ENCODE assay signal across 20 mouse cellular contexts in genomic region chr2:78530535-78530934, GRCm38 (mm10).
"Had no signal": no experiment of that assay in that cellular context is flagged by ENCODE, and none has a peak within 500 bp of the region (broad histone marks: within the 10 kb centered on the region; RNA-seq: fewer than 3 reads in every experiment).

No protein-coding gene starts in this region.

- H3K9me3 ChIP-seq: megakaryocyte, embryonic 14.5 days; neural tube, embryonic 12.5 days; neural tube, embryonic 15.5 days had no signal

- H3K4me3 ChIP-seq: layer of hippocampus, adult 2 months; megakaryocyte, embryonic 14.5 days; neural tube, embryonic 12.5 days; neural tube, embryonic 15.5 days had no signal

- H3K4me1 ChIP-seq: megakaryocyte, embryonic 14.5 days; neural tube, embryonic 12.5 days; neural tube, embryonic 15.5 days had no signal

- ATAC-seq: intestine, postnatal 0 days; lung, postnatal 0 days had no signal

- H3K27me3 ChIP-seq: megakaryocyte, embryonic 14.5 days; neural tube, embryonic 12.5 days; neural tube, embryonic 15.5 days had no signal

- H3K9ac ChIP-seq: lung, embryonic 14.5 days; neural tube, embryonic 12.5 days; neural tube, embryonic 15.5 days had no signal

- H3K27ac ChIP-seq: layer of hippocampus, adult 2 months; macrophage; neural tube, embryonic 12.5 days; neural tube, embryonic 15.5 days; stomach, postnatal 0 days had no signal

- DNase-seq: kidney, adult 8-10 months; kidney, postnatal 25 days; layer of hippocampus, adult 9-11 months; midbrain, embryonic 14.5 days; right cerebral cortex, adult 18-20 months; right cerebral cortex, postnatal 14 days; right cerebral cortex, postnatal 4 days; thymus, adult 2 months; thymus, postnatal 14 days; thymus, postnatal 4 days had no signal

- H3K4me2 ChIP-seq: lung, embryonic 14.5 days; midbrain, embryonic 11.5 days; neural tube, embryonic 12.5 days; neural tube, embryonic 15.5 days had no signal

- H3K36me3 ChIP-seq: neural tube, embryonic 12.5 days; neural tube, embryonic 15.5 days had no signal
